Mouse (Mus musculus) kidney, postnatal 0 days (tissue): ENCODE data around the gene Ttc39b. TPM values are rescaled to one million over a fixed set of nuclear protein-coding genes. Genes with fewer than 3 reads are reported as not detected.
A peak's percentile ranks its signal among the peaks of the same experiment; 100 is the strongest.

Source experiments
- ATAC-seq: fragments of 200-750 bp; cut with Nextera tagmentation; replicated peaks from 2 replicates; pipeline ENCODE4 v1.8.0; 2017; ENCODE audit warnings: low read depth, moderate number of reproducible peaks, moderate TSS enrichment, moderate library complexity; ENCODE audit not compliant: low FRiP score
- DNase-seq: peaks from one replicate; pipeline ENCODE4 v3.0.0-alpha.2; 2016; ENCODE audit warnings: low spot score
- H3K27ac ChIP-seq: fragments of 300-500 bp; sonication (generic); 2 replicates; pipeline ENCODE4 v1.5.1; 2014; ENCODE audit warnings: mild to moderate bottlenecking
- H3K27me3 ChIP-seq: fragments of 300-500 bp; sonication (generic); 2 replicates; pipeline ENCODE4 v1.6.1; 2014; ENCODE audit warnings: low read length, mixed read lengths; ENCODE audit not compliant: insufficient read depth
- H3K36me3 ChIP-seq: fragments of 300-500 bp; sonication (generic); 2 replicates; pipeline ENCODE4 v1.6.1; 2014; ENCODE audit warnings: low read length, mixed read lengths; ENCODE audit not compliant: insufficient read depth
- H3K4me1 ChIP-seq: fragments of 300-500 bp; sonication (generic); replicated peaks from 2 replicates; pipeline ENCODE4 v1.6.1; 2014; ENCODE audit warnings: antibody characterized with exemption, low read length, mixed read lengths; ENCODE audit not compliant: insufficient read depth
- H3K4me2 ChIP-seq: fragments of 300-500 bp; sonication (generic); 2 replicates; pipeline ENCODE4 v1.6.1; 2014; ENCODE audit warnings: mild to moderate bottlenecking, low read length, moderate library complexity, mixed read lengths
- H3K4me3 ChIP-seq: fragments of 300-500 bp; sonication (generic); replicated peaks from 2 replicates; pipeline ENCODE4 v1.5.1; 2014; ENCODE audit warnings: low read depth, low read length
- H3K9ac ChIP-seq: fragments of 300-500 bp; sonication (generic); 2 replicates; pipeline ENCODE4 v1.6.1; 2014; ENCODE audit warnings: low read depth, low read length
- H3K9me3 ChIP-seq: fragments of 300-500 bp; sonication (generic); replicated peaks from 2 replicates; pipeline ENCODE4 v1.6.1; 2016; ENCODE audit warnings: low read length, inconsistent platforms, mixed read lengths
- CTCF ChIP-seq: IDR thresholded peaks from 2 replicates; pipeline ENCODE4 v1.5.1; 2016; ENCODE audit warnings: antibody characterized with exemption, low read depth, mild to moderate bottlenecking, moderate library complexity
- WGBS: fragments of 180-500 bp; shearing (Covaris S2); extraction: QIAGEN DNeasy Blood & Tissue Kit; methylation state at CpG from one replicate; pipeline ENCODE4 v1.1.7; 2014; 5-methylcytosine and 5-hydroxymethylcytosine counted together
- polyA plus RNA-seq: library from polyadenylated mRNA; unstranded; fragments of >200 nt; fragmentation: Nextera tagmentation; extraction: Ambion mirVana; gene quantifications from 2 replicates; pipeline ENCODE4 v1.2.1, GENCODE M21; 2015

Gene Ttc39b
- polyA plus RNA-seq, 1 experiment from 2014 or later, result 3.8 TPM

DNA sequence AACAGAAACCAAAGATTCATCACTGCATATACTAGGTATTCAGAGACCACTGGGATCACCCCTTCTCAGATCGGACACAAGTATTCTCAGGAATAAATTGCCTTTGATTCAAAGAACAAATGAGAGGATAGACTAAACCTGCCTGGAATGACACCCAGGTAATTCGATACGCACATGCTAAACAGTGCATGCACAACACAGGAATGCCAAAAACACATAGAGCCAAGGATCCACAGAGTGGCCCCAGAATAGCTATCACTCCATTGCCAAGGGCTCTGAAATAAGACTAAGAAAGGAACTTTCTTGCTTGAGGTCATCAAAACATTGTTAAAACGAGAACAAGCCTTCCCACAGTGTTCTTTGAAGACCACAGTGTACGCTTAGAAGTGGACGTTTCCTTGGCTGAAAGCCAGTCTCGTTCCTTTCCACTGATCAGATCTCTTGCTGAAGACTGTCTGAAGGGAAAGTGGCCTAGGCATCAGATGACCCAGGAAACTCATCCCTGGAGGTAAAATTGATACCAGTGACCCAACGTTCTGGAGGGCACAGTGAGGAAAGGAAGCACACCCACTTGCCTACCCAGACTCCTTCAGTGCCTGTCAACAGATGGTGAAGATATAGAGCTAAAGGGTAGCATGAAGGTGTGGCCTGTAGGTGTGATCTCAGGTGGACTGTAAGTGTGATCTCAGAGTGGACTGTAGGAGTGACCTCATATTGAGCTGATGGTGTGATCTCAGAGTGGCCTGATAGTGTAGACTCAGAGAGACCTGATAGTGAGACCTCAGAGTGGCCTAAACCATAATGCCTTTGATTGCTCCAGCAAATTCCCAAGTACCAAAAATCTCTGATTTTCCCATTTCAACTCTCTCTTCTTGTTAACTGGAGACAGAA, 141.6 kb downstream of the Ttc39b start:
- Histone ChIP-seq H3K9me3 (no peaks in the 10 kb centered on the region), H3K27ac (no peak overlapping the region), H3K4me3 (no peak overlapping the region), H3K36me3 (no peaks in the 10 kb centered on the region), H3K4me2 (no peak overlapping the region), H3K27me3 (no peaks in the 10 kb centered on the region), H3K9ac (no peak overlapping the region), H3K4me1 (no peaks in the 10 kb centered on the region)
- ATAC-seq (0 out of 2 replicates have a peak, but pooled peaks have one; percentile 40), DNase-seq (peak; percentile 74)
- 23% methylated on average over 8 of the region's 8 CpGs for WGBS
- TF ChIP-seq CTCF, result no peak

GRCm38 (mm10) chr4:83177471-83177870, 146.6 kb downstream of the Ttc39b start:
- H3K27ac ChIP-seq, result no peak overlapping the region
- no peaks in the 10 kb centered on the region for H3K27me3 ChIP-seq
- DNase-seq, result no peak
- H3K9ac ChIP-seq, result no peak overlapping the region
- WGBS, result 93% methylated on average over 2 of the region's 2 CpGs
- H3K4me2 ChIP-seq, result no peak overlapping the region
- no peak overlapping the region for H3K4me3 ChIP-seq
- H3K36me3 ChIP-seq, result no peaks in the 10 kb centered on the region
- TF ChIP-seq CTCF, result no peak
- H3K4me1 ChIP-seq, result no peaks in the 10 kb centered on the region
- no peak for ATAC-seq
- H3K9me3 ChIP-seq, result no peaks in the 10 kb centered on the region

DNA sequence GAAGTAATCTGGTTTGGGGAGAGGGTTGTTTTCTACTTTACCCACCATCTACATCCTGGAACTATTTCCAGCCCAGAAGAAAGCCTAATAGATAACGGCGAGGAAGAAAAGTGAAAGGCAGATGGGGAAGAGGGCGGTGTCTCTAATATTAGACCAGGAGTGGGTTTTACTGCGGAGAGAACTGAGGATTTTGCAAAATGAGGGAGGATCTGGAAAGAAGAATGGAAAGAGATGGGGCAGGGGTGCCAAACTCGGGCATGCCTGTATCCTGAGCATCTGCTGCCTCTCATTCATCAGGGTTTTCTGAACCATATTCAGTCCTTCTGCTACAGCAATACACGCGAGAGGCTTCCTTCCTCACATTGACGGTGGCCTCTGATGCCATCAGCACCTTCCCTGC, 149.1 kb downstream of the Ttc39b start:
- H3K4me3 ChIP-seq, result no peak overlapping the region
- no peak for TF ChIP-seq CTCF
- ATAC-seq, result no peak
- 75% methylated on average over 8 of the region's 8 CpGs for WGBS
- H3K4me1 ChIP-seq, result no peaks in the 10 kb centered on the region
- H3K9me3 ChIP-seq, result no peaks in the 10 kb centered on the region
- DNase-seq, result no peak
- H3K4me2 ChIP-seq, result no peak overlapping the region
- no peak overlapping the region for H3K9ac ChIP-seq
- no peak overlapping the region for H3K27ac ChIP-seq
- no peaks in the 10 kb centered on the region for H3K36me3 ChIP-seq
- H3K27me3 ChIP-seq, result no peaks in the 10 kb centered on the region

- no peak overlapping the region for H3K9ac ChIP-seq
- H3K27me3 ChIP-seq, result no peaks in the 10 kb centered on the region
- H3K4me1 ChIP-seq, result no peaks in the 10 kb centered on the region
- no peak overlapping the region for H3K4me3 ChIP-seq
- 57% methylated on average over 3 of the region's 3 CpGs for WGBS
- no peak overlapping the region for H3K27ac ChIP-seq
- no peaks in the 10 kb centered on the region for H3K36me3 ChIP-seq
- no peak overlapping the region for H3K4me2 ChIP-seq
- TF ChIP-seq CTCF, result no peak
- ATAC-seq (no peak), DNase-seq (no peak)
- no peaks in the 10 kb centered on the region for H3K9me3 ChIP-seq
Observed at GRCm38 (mm10) chr4:83172278-83172677, 151.8 kb downstream of the Ttc39b start.

- Histone ChIP-seq H3K4me3 (no peak overlapping the region), H3K27me3 (no peaks in the 10 kb centered on the region), H3K9me3 (no peaks in the 10 kb centered on the region), H3K4me2 (no peak overlapping the region), H3K36me3 (no peaks in the 10 kb centered on the region), H3K4me1 (no peaks in the 10 kb centered on the region), H3K9ac (no peak overlapping the region), H3K27ac (no peak overlapping the region)
- DNase-seq, result peak; percentile 40
- ATAC-seq, result no peak
- TF ChIP-seq CTCF, result no peak
- 28% methylated on average over 9 of the region's 9 CpGs for WGBS
Observed at GRCm38 (mm10) chr4:83170741-83171140, 153.3 kb downstream of the Ttc39b start.

Other genes with a start within 250 kb of the Ttc39b start
- 27.3 and 29.1 TPM in 2 replicates for gene Snapc3, start 93.5 kb upstream of the Ttc39b start, polyA plus RNA-seq
- 104 and 105 TPM in 2 replicates for gene Psip1, start 162.2 kb upstream of the Ttc39b start, polyA plus RNA-seq
- 2.4 and 2.5 TPM in 2 replicates for gene Ccdc171, start 201.3 kb upstream of the Ttc39b start, polyA plus RNA-seq